Mouse (Mus musculus): ENCODE data around the gene Tpst2. TPM values are rescaled to one million over a fixed set of nuclear protein-coding genes. Genes with fewer than 3 reads are reported as not detected.

The Tpst2 gene
- total RNA-seq, 2 experiments from 2014 or later: 50.6 to 55.5 TPM

GRCm38 (mm10) chr5:112324637-112325545 lies 48.4 kb downstream of the Tpst2 start:
- intact Hi-C loops (cut with DNase I): no loop called here
- peak in 1 of 2 experiments; percentile 36 for DNase-seq

GRCm38 (mm10) chr5:112325546-112326445 lies 49.3 kb downstream of the Tpst2 start, which contains the start of gene Tfip11:
TSS of gene Tfip11 (plus strand) at chr5:112326358.
- peak; percentile 96 to 98 for DNase-seq
- intact Hi-C loops (cut with DNase I): loop anchor here (1.0 to 2.0 kb wide), 2 partner anchors 16 to 85 kb away; no protein-coding TSS in a partner anchor

GRCm38 (mm10) chr5:112326446-112327009 lies 50.0 kb downstream of the Tpst2 start:
- no peak for DNase-seq
- intact Hi-C loops (cut with DNase I): loop anchor here (1.0 to 2.0 kb wide), 2 partner anchors 15 to 86 kb away; no protein-coding TSS in a partner anchor

GRCm38 (mm10) chr5:112327854-112328253 lies 51.4 kb downstream of the Tpst2 start:
- intact Hi-C loops (cut with DNase I): loop anchor here (2.0 kb wide), 1 partner anchor 87 kb away; no protein-coding TSS in a partner anchor
- DNase-seq: no peak

GRCm38 (mm10) chr5:112329805-112330564 lies 53.5 kb downstream of the Tpst2 start:
- intact Hi-C loops (cut with DNase I): no loop called here
- DNase-seq: no peak

- intact Hi-C loops (cut with DNase I): loop anchor here (1.0 kb wide), 1 partner anchor 95 kb away; no protein-coding TSS in a partner anchor
- DNase-seq: peak; percentile 62 to 72
Observed at GRCm38 (mm10) chr5:112335473-112335872, 59.0 kb downstream of the Tpst2 start.

GRCm38 (mm10) chr5:112337004-112337403 lies 60.5 kb downstream of the Tpst2 start:
- no peak for DNase-seq
- intact Hi-C loops (cut with DNase I): no loop called here

- intact Hi-C loops (cut with DNase I): no loop called here
- no peak for DNase-seq
Observed at GRCm38 (mm10) chr5:112339215-112339614, 62.7 kb downstream of the Tpst2 start.

GRCm38 (mm10) chr5:112342463-112343204 lies 66.1 kb downstream of the Tpst2 start, which contains the start of the genes Srrd and Hps4:
TSS of gene Srrd (minus strand) at chr5:112343040.
TSS of gene Hps4 (plus strand) at chr5:112343083.
- intact Hi-C loops (cut with DNase I): loop anchor here (5.0 kb wide), 1 partner anchor 85 kb away; no protein-coding TSS in a partner anchor
- peak; percentile 91 to 93 for DNase-seq

GRCm38 (mm10) chr5:112343205-112343595 lies 66.7 kb downstream of the Tpst2 start:
- intact Hi-C loops (cut with DNase I): loop anchor here (5.0 kb wide), 1 partner anchor 84 kb away; no protein-coding TSS in a partner anchor
- no peak for DNase-seq

- DNase-seq: no peak
- intact Hi-C loops (cut with DNase I): loop anchor here (5.0 kb wide), 1 partner anchor 83 kb away; no protein-coding TSS in a partner anchor
Observed at GRCm38 (mm10) chr5:112344092-112344960, 67.8 kb downstream of the Tpst2 start.

- DNase-seq: peak; percentile 46 to 56
- intact Hi-C loops (cut with DNase I): no loop called here
Observed at GRCm38 (mm10) chr5:112346211-112346965, 69.9 kb downstream of the Tpst2 start.

- no peak for DNase-seq
- intact Hi-C loops (cut with DNase I): no loop called here
Observed at GRCm38 (mm10) chr5:112349169-112349568, 72.7 kb downstream of the Tpst2 start.

GRCm38 (mm10) chr5:112355493-112355892 lies 79.0 kb downstream of the Tpst2 start:
- no peak for DNase-seq
- intact Hi-C loops (cut with DNase I): no loop called here

GRCm38 (mm10) chr5:112355910-112356309 lies 79.4 kb downstream of the Tpst2 start, which contains the start of gene Gm6583:
TSS of gene Gm6583 (minus strand) at chr5:112356033.
- intact Hi-C loops (cut with DNase I): no loop called here
- no peak for DNase-seq

GRCm38 (mm10) chr5:112356322-112356721 lies 79.8 kb downstream of the Tpst2 start:
- DNase-seq: no peak
- intact Hi-C loops (cut with DNase I): no loop called here

GRCm38 (mm10) chr5:112359520-112359919 lies 83.0 kb downstream of the Tpst2 start:
- no peak for DNase-seq
- intact Hi-C loops (cut with DNase I): no loop called here

Data from heart, postnatal 14 days (tissue).